Mouse (Mus musculus): ENCODE data around the gene Gm7347. TPM values are rescaled to one million over a fixed set of nuclear protein-coding genes. Genes with fewer than 3 reads are reported as not detected.

The Gm7347 gene
- not detected for polyA plus RNA-seq (2015; fragmentation: Illumina TruSeq; extraction: RNeasy Lipid Tissue Mini Kit (QIAGEN cat#74804); ENCODE audit: insufficient read depth, low read depth, low replicate concordance)

DNA sequence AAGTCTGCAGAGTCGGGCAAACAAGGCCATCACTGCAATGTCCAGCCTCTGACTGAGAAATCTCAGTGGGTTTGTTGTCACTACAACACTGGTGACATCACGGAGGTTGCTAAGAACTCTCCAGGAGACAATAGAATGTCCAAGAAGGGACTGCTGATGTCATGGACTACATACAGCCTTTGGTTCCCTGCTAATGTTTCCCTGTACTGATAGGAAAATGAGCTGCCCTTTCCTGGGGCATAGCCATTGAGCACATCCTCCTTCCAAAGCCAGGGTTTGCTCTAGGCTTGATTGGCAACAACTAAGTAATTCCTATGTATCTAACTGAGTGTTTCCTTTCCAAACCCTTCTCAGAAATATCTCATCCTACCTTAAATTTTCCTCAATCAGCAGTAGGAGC is at the start of gene Gm7347:
TSS of gene Gm7347 (minus strand) at position 101 of the 400 bp plus-strand sequence.

DNA sequence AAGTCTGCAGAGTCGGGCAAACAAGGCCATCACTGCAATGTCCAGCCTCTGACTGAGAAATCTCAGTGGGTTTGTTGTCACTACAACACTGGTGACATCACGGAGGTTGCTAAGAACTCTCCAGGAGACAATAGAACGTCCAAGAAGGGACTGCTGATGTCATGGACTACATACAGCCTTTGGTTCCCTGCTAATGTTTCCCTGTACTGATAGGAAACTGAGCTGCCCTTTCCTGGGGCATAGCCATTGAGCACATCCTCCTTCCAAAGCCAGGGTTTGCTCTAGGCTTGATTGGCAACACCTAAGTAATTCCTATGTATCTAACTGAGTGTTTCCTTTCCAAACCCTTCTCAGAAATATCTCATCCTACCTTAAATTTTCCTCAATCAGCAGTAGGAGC is 46.9 kb upstream of the Gm7347 start, which contains the start of gene 5031410I06Rik:
TSS of gene 5031410I06Rik (minus strand) at position 101 of the 400 bp plus-strand sequence.

DNA sequence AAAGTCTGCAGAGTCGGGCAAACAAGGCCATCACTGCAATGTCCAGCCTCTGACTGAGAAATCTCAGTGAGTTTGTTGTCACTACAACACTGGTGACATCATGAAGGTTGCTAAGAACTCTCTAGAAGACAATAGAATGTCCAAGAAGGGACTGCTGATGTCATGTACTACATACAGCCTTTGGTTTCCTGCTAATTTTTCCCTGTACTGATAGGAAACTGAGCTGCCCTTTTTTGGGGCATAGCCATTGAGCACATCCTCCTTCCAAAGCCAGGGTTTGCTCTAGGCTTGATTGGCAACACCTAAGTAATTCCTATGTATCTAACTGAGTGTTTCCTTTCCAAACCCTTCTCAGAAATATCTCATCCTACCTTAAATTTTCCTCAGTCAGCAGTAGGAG is 30.8 kb upstream of the Gm7347 start, which contains the start of gene Gm10471:
TSS of gene Gm10471 (minus strand) at position 101 of the 400 bp plus-strand sequence.

DNA sequence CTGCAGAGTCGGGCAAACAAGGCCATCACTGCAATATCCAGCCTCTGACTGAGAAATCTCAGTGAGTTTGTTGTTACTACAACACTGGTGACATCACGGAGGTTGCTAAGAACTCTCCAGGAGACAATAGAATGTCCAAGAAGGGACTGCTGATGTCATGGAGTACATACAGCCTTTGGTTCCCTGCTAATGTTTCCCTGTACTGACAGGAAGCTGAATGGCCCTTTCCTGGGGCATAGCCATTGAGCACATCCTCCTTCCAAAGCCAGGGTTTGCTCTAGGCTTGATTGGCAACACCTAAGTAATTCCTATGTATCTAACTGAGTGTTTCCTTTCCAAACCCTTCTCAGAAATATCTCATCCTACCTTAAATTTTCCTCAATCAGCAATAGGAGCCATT is 18.9 kb downstream of the Gm7347 start, which contains the start of gene Speer4a:
TSS of gene Speer4a (minus strand) at position 101 of the 400 bp plus-strand sequence.

DNA sequence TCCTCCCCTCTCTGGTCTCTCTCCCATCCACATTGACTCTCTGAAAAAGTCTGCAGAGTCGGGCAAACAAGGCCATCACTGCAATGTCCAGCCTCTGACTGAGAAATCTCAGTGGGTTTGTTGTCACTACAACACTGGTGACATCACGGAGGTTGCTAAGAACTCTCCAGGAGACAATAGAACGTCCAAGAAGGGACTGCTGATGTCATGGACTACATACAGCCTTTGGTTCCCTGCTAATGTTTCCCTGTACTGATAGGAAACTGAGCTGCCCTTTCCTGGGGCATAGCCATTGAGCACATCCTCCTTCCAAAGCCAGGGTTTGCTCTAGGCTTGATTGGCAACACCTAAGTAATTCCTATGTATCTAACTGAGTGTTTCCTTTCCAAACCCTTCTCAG is 35.6 kb downstream of the Gm7347 start, which contains the start of gene Gm5862:
TSS of gene Gm5862 (minus strand) at position 101 of the 400 bp plus-strand sequence.

DNA sequence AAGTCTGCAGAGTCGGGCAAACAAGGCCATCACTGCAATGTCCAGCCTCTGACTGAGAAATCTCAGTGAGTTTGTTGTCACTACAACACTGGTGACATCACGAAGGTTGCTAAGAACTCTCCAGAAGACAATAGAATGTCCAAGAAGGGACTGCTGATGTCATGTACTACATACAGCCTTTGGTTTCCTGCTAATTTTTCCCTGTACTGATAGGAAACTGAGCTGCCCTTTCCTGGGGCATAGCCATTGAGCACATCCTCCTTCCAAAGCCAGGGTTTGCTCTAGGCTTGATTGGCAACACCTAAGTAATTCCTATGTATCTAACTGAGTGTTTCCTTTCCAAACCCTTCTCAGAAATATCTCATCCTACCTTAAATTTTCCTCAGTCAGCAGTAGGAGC is 53.7 kb downstream of the Gm7347 start, which contains the start of gene Gm1979:
TSS of gene Gm1979 (minus strand) at position 101 of the 400 bp plus-strand sequence.

Other genes starting within 250 kb of the Gm7347 start
- not detected for gene Gm21663, start 116.2 kb downstream of the Gm7347 start, polyA plus RNA-seq (2015; fragmentation: Illumina TruSeq; extraction: RNeasy Lipid Tissue Mini Kit (QIAGEN cat#74804); ENCODE audit: insufficient read depth, low read depth, low replicate concordance)
- not detected for gene Gm21671, start 104.2 kb downstream of the Gm7347 start, polyA plus RNA-seq (2015; fragmentation: Illumina TruSeq; extraction: RNeasy Lipid Tissue Mini Kit (QIAGEN cat#74804); ENCODE audit: insufficient read depth, low read depth, low replicate concordance)
- not detected for gene Gm21680, start 85.9 kb downstream of the Gm7347 start, polyA plus RNA-seq (2015; fragmentation: Illumina TruSeq; extraction: RNeasy Lipid Tissue Mini Kit (QIAGEN cat#74804); ENCODE audit: insufficient read depth, low read depth, low replicate concordance)
- gene Gm21698, start 69.9 kb downstream of the Gm7347 start, polyA plus RNA-seq (2015; fragmentation: Illumina TruSeq; extraction: RNeasy Lipid Tissue Mini Kit (QIAGEN cat#74804); ENCODE audit: insufficient read depth, low read depth, low replicate concordance): not detected
- gene Gm1979, start 53.8 kb downstream of the Gm7347 start, polyA plus RNA-seq (2015; fragmentation: Illumina TruSeq; extraction: RNeasy Lipid Tissue Mini Kit (QIAGEN cat#74804); ENCODE audit: insufficient read depth, low read depth, low replicate concordance): not detected
- not detected for gene Gm5862, start 35.7 kb downstream of the Gm7347 start, polyA plus RNA-seq (2015; fragmentation: Illumina TruSeq; extraction: RNeasy Lipid Tissue Mini Kit (QIAGEN cat#74804); ENCODE audit: insufficient read depth, low read depth, low replicate concordance)
- not detected for gene Speer4a, start 19.0 kb downstream of the Gm7347 start, polyA plus RNA-seq (2015; fragmentation: Illumina TruSeq; extraction: RNeasy Lipid Tissue Mini Kit (QIAGEN cat#74804); ENCODE audit: insufficient read depth, low read depth, low replicate concordance)
- gene Gm10471, start 30.7 kb upstream of the Gm7347 start, polyA plus RNA-seq (2015; fragmentation: Illumina TruSeq; extraction: RNeasy Lipid Tissue Mini Kit (QIAGEN cat#74804); ENCODE audit: insufficient read depth, low read depth, low replicate concordance): not detected
- gene 5031410I06Rik, start 46.8 kb upstream of the Gm7347 start, polyA plus RNA-seq (2015; fragmentation: Illumina TruSeq; extraction: RNeasy Lipid Tissue Mini Kit (QIAGEN cat#74804); ENCODE audit: insufficient read depth, low read depth, low replicate concordance): not detected
- gene Gm10220, start 62.8 kb upstream of the Gm7347 start, polyA plus RNA-seq (2015; fragmentation: Illumina TruSeq; extraction: RNeasy Lipid Tissue Mini Kit (QIAGEN cat#74804); ENCODE audit: insufficient read depth, low read depth, low replicate concordance): not detected
- gene Gm7361, start 199.1 kb upstream of the Gm7347 start, polyA plus RNA-seq (2015; fragmentation: Illumina TruSeq; extraction: RNeasy Lipid Tissue Mini Kit (QIAGEN cat#74804); ENCODE audit: insufficient read depth, low read depth, low replicate concordance): not detected